Mouse (Mus musculus): Measurements from ENCODE around the gene Vwa3a. TPM values are rescaled to one million over a fixed set of nuclear protein-coding genes. Genes with fewer than 3 reads are reported as not detected.

Gene Vwa3a
- polyA plus RNA-seq, 1 experiment from 2014 or later: 0.42 TPM

DNA sequence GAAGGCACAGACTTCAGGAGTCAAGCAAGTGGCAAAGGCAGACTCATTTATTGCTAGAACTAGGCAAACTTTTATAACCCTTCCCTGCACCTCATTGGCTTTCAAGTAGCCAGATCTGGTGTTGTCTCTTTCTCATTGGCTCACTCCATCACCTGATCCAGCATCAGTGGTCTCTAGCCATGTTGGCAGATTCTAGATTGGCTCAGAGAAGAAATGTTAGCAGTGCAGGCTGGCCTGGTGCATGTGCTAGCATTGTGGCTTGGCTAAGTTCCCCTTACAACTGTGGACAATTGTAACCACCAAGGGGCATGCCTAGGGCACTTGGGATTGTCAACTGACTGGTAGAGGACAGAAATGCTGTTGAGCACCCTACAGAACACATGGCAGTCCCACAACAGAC is 12.2 kb downstream of the Vwa3a start:
- H3K9me3 ChIP-seq: no peaks in the 10 kb centered on the region
- no peaks in the 10 kb centered on the region for H3K27me3 ChIP-seq
- no peaks in the 10 kb centered on the region for H3K4me1 ChIP-seq (replicated peaks)
- H3K36me3 ChIP-seq: no peaks in the 10 kb centered on the region
- H3K4me2 ChIP-seq: no peak overlapping the region
- no peak overlapping the region for H3K9ac ChIP-seq
- no peak for ATAC-seq (ENCODE audit: low read depth)
- no peak overlapping the region for H3K27ac ChIP-seq (replicated peaks)
- H3K4me3 ChIP-seq: no peak overlapping the region

DNA sequence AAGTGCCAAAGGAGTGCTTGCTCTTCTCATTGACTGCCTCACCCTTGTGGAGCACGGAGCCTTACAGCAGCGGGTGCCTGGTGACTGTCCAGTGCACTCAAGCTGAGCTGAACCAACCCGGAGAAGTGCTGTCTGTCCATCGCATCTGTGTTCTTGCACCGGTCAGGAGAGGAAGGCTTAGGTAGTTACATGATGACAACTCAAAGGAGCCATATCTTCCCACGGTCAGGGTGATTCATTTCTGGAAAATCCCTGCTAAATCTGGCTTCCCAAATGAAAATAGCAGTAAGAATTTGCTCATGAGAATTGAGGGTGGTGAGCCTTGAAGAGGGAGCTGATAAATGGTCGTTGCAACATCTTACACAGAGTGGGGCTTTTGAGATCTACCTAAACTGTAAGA is 12.8 kb downstream of the Vwa3a start:
- ATAC-seq (ENCODE audit: low read depth): no peak
- WGBS: 88% methylated on average over 7 of the region's 7 CpGs
- Histone ChIP-seq H3K27ac (replicated peaks) (no peak overlapping the region), H3K4me2 (no peak overlapping the region), H3K36me3 (no peaks in the 10 kb centered on the region), H3K4me1 (replicated peaks) (no peaks in the 10 kb centered on the region), H3K9me3 (no peaks in the 10 kb centered on the region), H3K4me3 (no peak overlapping the region), H3K27me3 (no peaks in the 10 kb centered on the region), H3K9ac (no peak overlapping the region)

DNA sequence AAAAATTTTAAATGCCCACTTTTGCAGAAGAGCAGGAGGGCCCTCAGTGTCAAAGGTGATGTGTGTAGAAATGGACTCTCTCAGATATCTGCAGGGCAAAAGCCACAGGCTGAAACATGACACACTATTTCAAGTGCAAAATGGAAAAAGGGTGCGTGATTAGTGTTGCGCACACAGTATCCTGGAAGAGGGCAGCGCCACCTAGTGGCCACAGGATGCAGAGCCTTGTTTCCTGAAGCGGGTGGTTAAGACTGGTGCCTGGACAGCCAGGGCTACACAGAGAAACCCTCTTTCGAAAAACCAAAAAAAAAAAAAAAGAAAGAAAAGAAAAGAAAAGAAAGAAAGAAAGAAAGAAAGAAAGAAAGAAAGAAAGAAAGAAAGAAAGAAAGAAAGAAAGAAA is 15.6 kb downstream of the Vwa3a start:
- Histone ChIP-seq H3K4me1 (replicated peaks) (no peaks in the 10 kb centered on the region), H3K27ac (replicated peaks) (no peak overlapping the region), H3K36me3 (no peaks in the 10 kb centered on the region), H3K4me3 (no peak overlapping the region), H3K4me2 (no peak overlapping the region), H3K27me3 (no peaks in the 10 kb centered on the region), H3K9me3 (no peaks in the 10 kb centered on the region), H3K9ac (no peak overlapping the region)
- 14% methylated on average over 5 of the region's 5 CpGs for WGBS
- no peak for ATAC-seq (ENCODE audit: low read depth)

DNA sequence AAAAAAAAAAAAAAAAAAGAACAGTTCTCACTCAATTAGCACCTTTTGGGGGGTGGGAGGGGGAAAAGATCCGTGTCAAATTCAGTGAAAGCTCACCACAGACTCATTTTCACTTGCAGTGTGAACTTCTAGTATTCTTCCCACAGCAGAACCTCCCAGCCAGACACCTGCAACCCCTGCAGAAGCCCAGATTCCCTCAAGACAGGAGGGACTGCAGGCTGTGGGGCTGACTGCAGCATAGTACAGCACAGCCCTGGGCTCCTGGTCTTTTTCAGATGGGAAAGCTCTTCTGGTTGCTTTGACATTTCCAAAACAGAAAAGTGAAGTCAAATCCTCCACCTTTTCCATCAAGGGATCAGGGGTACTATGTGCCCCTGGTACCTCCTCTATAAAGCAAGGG is 28.3 kb downstream of the Vwa3a start:
- no peak overlapping the region for H3K4me2 ChIP-seq
- no peak overlapping the region for H3K4me3 ChIP-seq
- H3K9me3 ChIP-seq: no peaks in the 10 kb centered on the region
- no peaks in the 10 kb centered on the region for H3K36me3 ChIP-seq
- ATAC-seq (ENCODE audit: low read depth): no peak
- 0 out of 2 replicates have a peak, but pooled peaks cover 8% of the 10 kb centered on the region for H3K4me1 ChIP-seq (replicated peaks)
- no peak overlapping the region for H3K9ac ChIP-seq
- no peak overlapping the region for H3K27ac ChIP-seq (replicated peaks)
- 5% methylated on average over 1 of the region's 1 CpGs for WGBS
- H3K27me3 ChIP-seq: no peaks in the 10 kb centered on the region

DNA sequence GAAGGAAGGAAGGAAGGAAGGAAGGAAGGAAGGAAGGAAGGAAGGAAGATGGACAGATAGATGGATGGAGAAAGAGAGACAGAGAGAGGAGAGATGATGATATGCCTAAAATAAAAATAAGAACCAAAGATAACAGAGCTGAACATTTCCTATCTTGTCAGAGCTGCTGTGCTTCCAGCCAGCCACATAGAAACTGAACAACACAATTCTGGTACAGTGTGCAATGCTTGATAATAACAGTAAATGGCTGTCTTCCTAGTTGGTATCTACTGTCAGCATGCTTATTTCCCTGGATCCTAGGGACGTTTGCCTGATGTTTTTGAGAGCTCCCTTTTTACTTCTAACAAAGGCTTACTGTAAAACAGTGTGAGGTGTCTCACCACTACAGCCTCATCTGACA is 32.3 kb downstream of the Vwa3a start:
- no peak overlapping the region for H3K9ac ChIP-seq
- no peaks in the 10 kb centered on the region for H3K36me3 ChIP-seq
- no peaks in the 10 kb centered on the region for H3K9me3 ChIP-seq
- ATAC-seq (ENCODE audit: low read depth): no peak
- no peaks in the 10 kb centered on the region for H3K27me3 ChIP-seq
- 0 out of 2 replicates have a peak, but pooled peaks cover 8% of the 10 kb centered on the region for H3K4me1 ChIP-seq (replicated peaks)
- H3K27ac ChIP-seq (replicated peaks): no peak overlapping the region
- WGBS: 73% methylated on average over 1 of the region's 1 CpGs
- H3K4me3 ChIP-seq: no peak overlapping the region
- H3K4me2 ChIP-seq: no peak overlapping the region

DNA sequence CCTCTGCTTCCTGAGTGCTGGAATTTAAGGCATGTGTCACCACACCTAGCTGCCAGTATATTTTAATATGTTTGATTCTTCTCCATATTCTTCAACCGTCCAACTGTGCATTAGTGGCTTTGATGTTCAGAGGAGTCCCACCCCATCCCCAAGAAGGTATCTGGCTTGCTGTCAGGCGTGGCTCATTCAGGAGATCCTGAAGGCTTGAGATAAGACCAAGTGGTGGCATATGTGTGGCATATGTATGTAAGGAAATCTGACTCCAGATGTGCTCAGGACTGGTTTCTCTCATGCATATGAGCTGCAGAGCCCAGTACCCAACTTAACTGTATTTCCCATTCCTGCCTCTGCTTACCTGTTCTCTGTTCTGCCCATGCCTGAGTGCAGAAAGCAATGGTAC is 38.9 kb downstream of the Vwa3a start:
- Histone ChIP-seq H3K4me3 (no peak overlapping the region), H3K27ac (replicated peaks) (no peak overlapping the region), H3K27me3 (no peaks in the 10 kb centered on the region), H3K9me3 (no peaks in the 10 kb centered on the region), H3K36me3 (no peaks in the 10 kb centered on the region), H3K9ac (no peak overlapping the region), H3K4me2 (no peak overlapping the region), H3K4me1 (replicated peaks) (no peaks in the 10 kb centered on the region)
- 69% methylated on average over 2 of the region's 2 CpGs for WGBS
- ATAC-seq (ENCODE audit: low read depth): no peak

DNA sequence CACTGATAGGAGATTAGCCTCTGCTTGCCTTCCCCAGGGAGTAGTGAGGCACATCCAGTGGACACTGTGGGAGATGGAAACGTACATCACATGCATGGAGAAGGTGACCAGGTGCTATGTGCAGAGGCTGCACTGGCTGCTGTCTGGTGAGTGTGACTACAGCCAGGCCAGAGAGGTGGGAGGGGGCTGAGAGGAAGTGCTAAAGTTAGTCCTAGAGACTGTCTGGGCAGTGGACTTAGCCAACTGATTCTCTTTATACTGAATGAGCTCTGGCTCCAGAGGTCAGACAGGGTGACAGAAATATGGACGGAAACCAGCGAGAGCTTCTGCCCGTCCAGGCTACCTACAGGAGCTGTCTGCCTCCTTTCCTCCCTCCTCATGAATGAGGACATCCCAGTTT is 56.4 kb downstream of the Vwa3a start:
- Histone ChIP-seq H3K27ac (replicated peaks) (no peak overlapping the region), H3K4me3 (no peak overlapping the region), H3K4me1 (replicated peaks) (no peaks in the 10 kb centered on the region), H3K4me2 (no peak overlapping the region), H3K9me3 (no peaks in the 10 kb centered on the region), H3K9ac (no peak overlapping the region), H3K36me3 (no peaks in the 10 kb centered on the region), H3K27me3 (no peaks in the 10 kb centered on the region)
- ATAC-seq (ENCODE audit: low read depth): no peak
- 67% methylated on average over 4 of the region's 4 CpGs for WGBS

DNA sequence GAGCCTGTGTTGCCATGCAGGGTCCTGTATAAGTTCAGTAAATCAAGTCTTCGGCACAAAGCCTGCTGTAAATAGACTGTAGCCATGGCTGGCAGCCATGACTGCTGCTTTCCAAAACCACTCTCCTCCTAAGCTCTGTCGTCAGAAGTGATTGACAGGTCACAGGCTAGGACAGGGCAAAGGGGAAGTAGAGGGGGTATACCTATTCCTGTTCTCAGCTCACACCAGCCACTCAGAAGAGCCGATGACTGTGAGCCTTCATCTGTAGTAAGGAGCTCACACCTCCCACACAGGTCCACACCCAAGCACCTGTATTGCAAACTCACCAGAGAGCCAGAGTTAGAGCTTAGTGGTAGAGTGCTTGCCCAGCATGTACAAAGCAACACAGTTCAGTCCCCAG is 57.3 kb downstream of the Vwa3a start:
- H3K27ac ChIP-seq (replicated peaks): no peak overlapping the region
- no peak overlapping the region for H3K4me2 ChIP-seq
- H3K27me3 ChIP-seq: no peaks in the 10 kb centered on the region
- H3K36me3 ChIP-seq: no peaks in the 10 kb centered on the region
- 77% methylated on average over 3 of the region's 3 CpGs for WGBS
- no peak overlapping the region for H3K9ac ChIP-seq
- no peaks in the 10 kb centered on the region for H3K9me3 ChIP-seq
- no peak overlapping the region for H3K4me3 ChIP-seq
- no peaks in the 10 kb centered on the region for H3K4me1 ChIP-seq (replicated peaks)
- ATAC-seq (ENCODE audit: low read depth): no peak

DNA sequence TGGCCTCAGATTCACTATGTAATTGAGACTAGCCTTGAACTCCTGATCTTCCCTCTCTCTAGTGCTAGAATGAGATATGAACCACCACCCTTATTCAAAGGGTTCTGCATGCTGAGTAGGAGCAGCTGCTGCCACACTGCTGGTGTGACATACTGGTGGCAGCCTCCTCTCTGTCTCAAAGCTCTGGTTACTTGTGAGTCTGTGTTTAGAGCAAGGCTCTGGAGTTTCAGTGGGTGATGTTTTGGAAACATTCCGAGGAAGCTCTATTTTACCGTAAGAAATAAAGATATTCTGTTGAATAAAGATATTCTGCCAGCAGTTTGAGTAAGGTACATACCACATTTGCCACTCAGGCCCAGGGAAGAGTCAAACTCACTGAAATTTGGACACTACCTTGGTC is 64.2 kb downstream of the Vwa3a start:
- Histone ChIP-seq H3K9me3 (no peaks in the 10 kb centered on the region), H3K27me3 (no peaks in the 10 kb centered on the region), H3K4me2 (no peak overlapping the region), H3K9ac (no peak overlapping the region), H3K4me3 (no peak overlapping the region), H3K27ac (replicated peaks) (no peak overlapping the region), H3K4me1 (replicated peaks) (no peaks in the 10 kb centered on the region), H3K36me3 (no peaks in the 10 kb centered on the region)
- 85% methylated on average over 2 of the region's 2 CpGs for WGBS
- no peak for ATAC-seq (ENCODE audit: low read depth)

DNA sequence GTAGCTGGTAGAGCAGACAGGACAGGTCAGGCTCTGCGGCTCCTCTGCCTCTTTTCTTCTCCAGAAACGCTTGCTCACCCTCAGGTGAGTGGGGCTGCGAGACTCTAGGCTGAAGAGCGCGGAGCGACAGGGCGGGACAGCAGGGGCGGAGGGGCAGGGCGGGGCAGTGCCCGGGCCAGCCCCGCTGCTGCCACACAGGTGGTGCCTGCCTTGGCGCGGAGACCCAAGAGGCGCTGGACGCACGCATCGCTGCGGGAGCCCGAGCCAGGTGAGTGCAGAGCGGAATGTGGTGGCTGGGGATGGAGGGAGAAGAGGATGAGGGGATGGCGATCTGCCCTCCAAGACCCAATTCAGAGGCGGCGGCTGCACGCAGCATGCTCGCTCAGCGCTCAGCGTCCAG is 70.6 kb downstream of the Vwa3a start:
- H3K4me2 ChIP-seq: peak overlapping the region; percentile 56
- H3K4me1 ChIP-seq (replicated peaks): peaks cover 5% of the 10 kb centered on the region
- peaks cover 16% of the 10 kb centered on the region; the same call in 1 of the 2 replicates for H3K27me3 ChIP-seq
- H3K4me3 ChIP-seq: peak overlapping the region; percentile 27
- no peaks in the 10 kb centered on the region for H3K9me3 ChIP-seq
- WGBS: 4% methylated on average over 27 of the region's 27 CpGs
- H3K9ac ChIP-seq: peak overlapping the region; percentile 60
- ATAC-seq (ENCODE audit: low read depth): no peak
- H3K36me3 ChIP-seq: no peaks in the 10 kb centered on the region
- H3K27ac ChIP-seq (replicated peaks): no peak overlapping the region

DNA sequence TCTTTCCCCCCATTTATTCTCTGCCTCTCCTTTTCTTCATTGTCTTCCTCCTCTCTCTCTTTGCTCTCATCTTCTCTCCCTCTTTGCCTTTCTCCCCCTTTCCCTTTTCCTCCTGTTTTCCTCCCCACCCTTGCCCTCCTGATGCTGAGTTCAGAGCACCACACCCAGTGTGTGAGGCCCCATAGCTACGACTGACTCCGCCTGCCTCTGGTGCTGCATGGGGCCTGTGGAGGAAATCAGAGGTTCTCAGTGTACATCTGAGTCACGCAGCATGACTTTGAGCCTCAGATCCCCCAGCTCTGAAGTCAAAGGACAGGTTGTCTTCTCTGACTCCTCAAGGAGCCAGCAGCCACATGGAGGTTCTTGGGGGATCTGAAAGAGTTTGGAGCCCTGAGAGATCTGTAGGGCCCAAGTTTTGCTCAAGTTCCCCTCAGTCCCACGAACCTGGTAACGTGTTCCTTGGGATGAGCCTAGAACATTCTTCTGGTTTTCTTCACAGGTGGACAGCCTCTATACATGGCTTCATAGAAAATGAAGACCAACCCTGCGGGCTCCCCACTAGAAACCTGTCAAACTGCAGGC is 72.8 kb downstream of the Vwa3a start, which contains the start of gene Gm5737:
Gene Gm5737 (plus strand): TSS at position 532 of the 582 bp plus-strand sequence.
- H3K27me3 ChIP-seq: peaks cover 16% of the 10 kb centered on the region; the same call in 1 of the 2 replicates
- no peak within 1 kb of the TSS for H3K27ac ChIP-seq (replicated peaks)
- no peak within 1 kb of the TSS for H3K4me3 ChIP-seq
- H3K4me1 ChIP-seq (replicated peaks): peaks cover 5% of the 10 kb centered on the region
- no peak within 1 kb of the TSS for H3K9ac ChIP-seq
- WGBS: 85% methylated on average over 6 of the region's 6 CpGs
- H3K4me2 ChIP-seq: no peak within 1 kb of the TSS
- no peaks in the 10 kb centered on the region for H3K36me3 ChIP-seq
- no peaks in the 10 kb centered on the region for H3K9me3 ChIP-seq
- ATAC-seq (ENCODE audit: low read depth): no peak

DNA sequence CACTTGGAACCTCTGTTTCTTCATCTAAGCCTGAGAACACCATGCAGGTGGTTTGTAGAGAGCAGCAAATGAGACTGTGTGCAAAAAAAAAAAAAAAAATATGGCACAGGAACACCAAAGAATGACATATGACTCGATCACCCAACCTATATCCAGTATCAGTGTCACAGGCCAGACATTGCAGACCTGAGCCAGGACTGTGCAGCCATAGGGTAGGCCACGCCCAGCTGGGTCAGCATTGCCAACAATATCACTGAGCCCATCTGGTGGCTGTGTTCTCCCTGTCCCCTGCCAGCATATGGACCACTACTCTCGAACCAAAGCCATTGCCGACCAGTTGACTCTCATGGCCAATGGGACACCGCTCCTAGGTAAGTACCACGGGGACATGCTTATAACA is 78.4 kb downstream of the Vwa3a start:
- 90% methylated on average over 6 of the region's 6 CpGs for WGBS
- H3K4me1 ChIP-seq (replicated peaks): no peaks in the 10 kb centered on the region
- ATAC-seq (ENCODE audit: low read depth): no peak
- no peaks in the 10 kb centered on the region for H3K36me3 ChIP-seq
- H3K27me3 ChIP-seq: no peaks in the 10 kb centered on the region
- no peaks in the 10 kb centered on the region for H3K9me3 ChIP-seq
- no peak overlapping the region for H3K4me3 ChIP-seq
- H3K9ac ChIP-seq: no peak overlapping the region
- H3K27ac ChIP-seq (replicated peaks): no peak overlapping the region
- H3K4me2 ChIP-seq: no peak overlapping the region

DNA sequence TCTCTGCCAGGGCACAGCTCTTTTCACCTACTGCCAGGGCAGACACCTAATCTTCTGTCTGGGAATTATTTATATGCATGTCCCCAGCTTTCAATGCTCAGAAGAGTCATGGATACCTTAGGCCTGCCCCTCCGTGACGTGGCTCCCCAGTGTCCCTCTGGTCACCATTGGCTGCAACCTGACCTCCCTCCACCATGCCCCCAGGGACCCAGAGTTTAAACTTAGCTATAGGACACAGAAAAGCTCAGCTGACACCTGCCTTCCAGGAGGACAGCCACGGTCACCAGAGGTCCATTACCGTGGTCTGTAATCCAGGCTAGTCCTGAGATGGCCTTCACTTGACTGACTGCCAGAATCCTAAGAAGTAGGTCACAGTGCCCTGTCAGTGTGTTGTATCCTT is 80.3 kb downstream of the Vwa3a start:
- WGBS: 93% methylated on average over 4 of the region's 4 CpGs
- no peak for ATAC-seq (ENCODE audit: low read depth)
- no peak overlapping the region for H3K4me3 ChIP-seq
- no peak overlapping the region for H3K27ac ChIP-seq (replicated peaks)
- no peak overlapping the region for H3K4me2 ChIP-seq
- no peaks in the 10 kb centered on the region for H3K36me3 ChIP-seq
- H3K27me3 ChIP-seq: no peaks in the 10 kb centered on the region
- H3K4me1 ChIP-seq (replicated peaks): no peaks in the 10 kb centered on the region
- H3K9ac ChIP-seq: no peak overlapping the region
- no peaks in the 10 kb centered on the region for H3K9me3 ChIP-seq

All from neural tube, embryonic 13.5 days (tissue).